Mouse (Mus musculus) bone marrow macrophage, adult 2 months (primary cell): ENCODE measurements around the gene Tenm4.

Experiments used
- CTCF ChIP-seq: IDR thresholded peaks from 2 replicates; pipeline ENCODE4 v1.5.1; 2012; ENCODE audit warnings: low read depth, mild to moderate bottlenecking, low read length, moderate library complexity
- POLR2A ChIP-seq: IDR thresholded peaks from 2 replicates; pipeline ENCODE4 v1.6.1; 2012; ENCODE audit warnings: mild to moderate bottlenecking, low read depth, low read length, borderline replicate concordance

DNA sequence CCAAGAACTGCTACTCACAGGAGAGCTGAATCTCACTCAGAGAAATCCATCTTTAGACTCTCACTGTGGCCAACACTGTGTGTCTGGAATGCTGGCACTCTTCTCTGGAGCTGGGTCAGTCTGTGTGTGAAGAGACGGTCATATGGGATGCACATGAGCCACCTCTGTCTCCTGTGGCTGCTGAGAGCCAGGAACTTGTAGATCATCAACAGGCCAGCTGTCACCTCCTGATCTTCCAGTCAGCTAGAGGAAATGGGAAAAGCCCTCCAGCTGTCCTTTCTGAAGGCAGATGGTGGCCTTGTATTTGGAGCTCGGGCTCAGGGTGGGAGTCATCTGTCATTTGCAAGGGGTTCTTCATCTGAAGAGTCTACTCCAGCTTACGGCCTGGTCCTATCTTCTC lies 249.0 kb downstream of the Tenm4 start:
- TF ChIP-seq POLR2A (no peak), CTCF (no peak)
